Mouse (Mus musculus): ENCODE data around the gene Foxd1.

Foxd1 gene

DNA sequence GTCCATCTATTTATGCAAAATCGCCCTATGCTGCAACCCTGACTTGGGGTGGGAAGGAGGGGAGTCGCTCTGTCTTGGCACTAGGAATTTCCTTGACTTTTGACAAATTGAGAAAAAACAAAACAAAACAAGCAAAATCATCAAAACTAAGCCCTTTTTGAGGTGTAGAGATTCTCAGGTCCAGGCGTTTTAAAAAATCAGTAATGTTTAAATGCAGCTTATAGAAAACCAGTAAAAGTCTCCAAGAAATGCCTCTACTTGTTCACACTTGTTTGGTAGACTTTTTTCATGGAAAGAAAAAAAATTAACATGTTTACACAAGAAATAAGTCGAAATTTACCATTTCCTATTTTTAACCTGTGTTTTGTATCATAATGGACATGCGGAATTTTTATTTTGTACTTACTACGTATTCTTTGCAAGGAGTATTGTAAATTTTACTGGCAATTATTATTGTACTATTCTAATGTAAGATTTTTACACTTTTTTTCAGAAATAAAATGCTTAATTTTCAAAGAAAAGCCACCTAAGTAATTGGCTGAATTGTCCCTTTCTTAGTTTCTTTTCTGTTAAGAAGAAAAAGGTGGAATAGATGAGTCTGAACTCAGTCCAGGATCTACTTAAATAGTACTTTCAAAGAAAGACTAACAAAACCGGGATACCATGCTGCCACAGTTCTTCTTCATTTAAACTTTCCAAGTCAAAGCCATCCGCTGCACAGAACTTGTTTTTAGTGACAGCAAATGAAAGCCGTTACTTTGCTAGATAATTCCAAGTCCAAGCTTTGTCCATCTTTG lies 2.3 kb downstream of the Foxd1 start:
- DNase-seq = no peak

DNA sequence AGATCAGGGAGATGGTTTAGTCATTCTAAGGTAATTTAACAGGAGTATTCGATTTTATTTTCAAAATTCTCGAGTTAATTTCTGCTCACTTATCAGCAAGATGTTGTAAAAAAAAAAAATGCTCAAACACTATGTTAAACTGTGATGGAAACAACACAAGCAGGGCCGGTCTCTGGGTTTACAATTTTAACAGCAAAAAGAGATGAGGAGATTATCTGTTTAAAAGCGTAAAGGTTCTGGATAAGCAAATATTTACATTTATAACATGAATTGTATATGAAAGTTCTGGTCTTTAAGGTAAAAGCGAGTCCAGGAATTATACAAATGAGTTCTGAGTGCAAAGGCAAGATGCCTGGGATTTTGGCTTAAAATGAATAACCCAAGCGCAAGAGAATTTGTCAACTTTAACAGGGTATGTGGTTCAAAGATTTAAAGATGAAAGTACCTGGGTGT lies 3.0 kb downstream of the Foxd1 start:
- DNase-seq = no peak

DNA sequence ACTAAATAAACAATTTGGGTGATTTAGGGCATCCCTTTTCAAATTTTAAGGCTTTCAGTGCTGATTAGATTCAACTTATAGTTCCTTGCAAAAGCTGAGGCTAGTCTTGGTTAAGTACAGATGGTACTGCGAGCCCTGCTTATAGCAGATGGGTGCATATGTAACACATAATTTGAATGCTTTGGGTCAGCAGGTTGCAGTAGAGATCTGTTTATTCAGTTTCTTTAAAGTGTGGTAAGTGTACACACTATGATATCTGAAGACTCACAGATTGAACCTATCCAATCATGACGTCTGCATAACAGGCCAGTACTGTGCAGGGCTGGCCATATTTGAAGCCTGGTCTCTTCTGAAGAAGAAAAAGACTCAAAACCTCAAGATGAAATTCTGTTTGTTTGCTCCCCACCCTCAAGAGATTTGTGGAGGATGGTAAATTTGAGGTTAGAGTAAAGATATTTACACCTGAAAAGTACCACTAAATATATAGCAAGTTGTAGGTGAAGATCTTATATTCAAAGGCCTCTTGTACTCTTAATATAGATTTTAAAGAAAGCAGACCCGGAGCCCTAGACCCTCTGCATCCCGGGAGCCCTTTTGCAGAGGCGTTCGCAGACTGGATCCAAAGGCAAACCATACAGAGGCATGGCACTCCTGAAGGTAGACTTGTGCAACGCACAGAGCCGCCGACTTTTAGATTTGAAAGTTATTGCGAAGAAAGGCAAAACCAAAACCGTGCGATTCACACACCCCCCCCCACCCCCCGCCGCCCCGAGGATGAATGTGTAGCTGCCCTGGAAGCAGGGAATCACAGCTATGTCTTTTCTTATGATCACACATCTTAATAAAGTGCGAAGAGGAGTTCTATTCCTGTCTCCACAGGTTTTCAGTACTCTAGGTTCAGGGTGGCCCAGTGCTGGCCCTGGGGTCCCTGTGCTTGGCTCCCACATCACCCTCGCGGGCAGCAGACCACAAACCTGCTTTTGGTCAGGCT lies 3.7 kb downstream of the Foxd1 start:
- DNase-seq = no peak

DNA sequence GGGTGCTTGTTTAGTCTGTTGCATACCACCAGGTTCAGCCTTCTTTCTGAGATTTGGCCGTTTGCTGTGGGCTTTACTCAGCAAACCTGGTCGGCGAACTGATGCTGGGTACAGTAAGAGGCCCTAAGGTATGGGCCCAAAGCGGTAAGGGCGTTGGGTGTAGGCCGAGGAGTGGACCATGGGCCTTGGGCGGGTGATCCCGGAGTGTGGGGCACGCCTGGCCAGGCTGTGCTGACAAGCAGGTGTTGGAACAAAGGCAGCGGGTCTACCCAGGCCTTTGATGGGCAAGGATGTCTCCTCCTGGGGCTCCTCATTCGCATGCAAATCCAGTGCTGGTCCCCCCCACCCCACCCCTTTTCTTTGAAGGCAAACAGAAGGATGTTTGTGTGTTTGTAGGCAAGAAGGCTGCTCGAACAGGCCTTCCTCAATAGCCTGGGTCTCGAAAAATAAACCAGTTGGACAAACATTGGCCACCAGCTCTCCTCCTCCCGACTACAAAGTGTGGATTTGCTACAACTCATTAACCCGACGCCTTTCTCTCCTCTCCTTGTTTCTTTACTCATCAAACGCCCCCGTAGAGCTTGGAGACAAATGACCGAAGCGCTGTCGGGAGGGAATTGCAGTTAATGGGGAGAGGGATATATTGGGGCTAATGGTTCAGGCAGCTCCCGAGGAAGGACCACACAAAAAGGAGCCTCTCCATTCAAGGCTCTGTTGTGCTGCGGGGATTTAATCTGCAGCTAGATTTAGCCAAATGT lies 4.6 kb downstream of the Foxd1 start:
- DNase-seq = no peak

DNA sequence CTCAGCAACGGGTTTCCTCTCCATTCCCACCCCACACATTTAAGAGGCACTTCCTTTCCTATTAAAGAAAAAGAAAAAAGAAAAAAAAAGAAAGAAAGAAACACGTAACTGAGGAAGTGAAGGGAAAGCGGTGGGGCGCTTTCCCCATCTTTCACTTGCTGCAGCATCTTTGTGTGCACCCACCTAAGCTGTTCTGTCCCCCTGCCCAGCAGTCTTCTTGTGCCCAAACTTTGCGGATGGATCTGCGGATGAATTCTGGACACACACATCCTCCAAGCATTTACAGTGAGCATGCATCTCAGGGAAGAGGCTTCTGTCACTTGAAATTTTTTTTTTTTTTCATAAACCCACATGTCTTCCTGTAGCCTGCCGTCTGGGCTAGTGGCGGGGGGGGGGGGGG lies 5.3 kb downstream of the Foxd1 start:
- DNase-seq = no peak

DNA sequence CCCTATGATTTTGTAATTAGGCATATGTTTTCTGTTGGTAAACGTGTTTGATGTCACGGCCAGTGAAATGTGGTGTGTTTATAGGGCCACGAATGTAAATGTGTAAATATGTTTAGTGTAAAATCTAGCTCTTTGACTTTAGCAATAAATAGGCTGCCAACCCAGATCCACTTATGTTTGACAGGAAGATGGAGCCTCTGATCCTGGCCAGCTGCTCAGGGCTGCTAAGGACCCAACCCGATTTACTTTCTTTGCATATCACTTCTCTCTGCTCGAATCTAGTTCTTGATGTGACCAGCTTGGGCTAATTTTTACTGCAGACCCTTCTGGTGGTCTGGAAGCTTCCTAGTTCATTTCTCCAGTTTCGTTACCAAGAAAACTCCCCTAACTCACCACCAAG lies 6.3 kb downstream of the Foxd1 start:
- DNase-seq = no peak

DNA sequence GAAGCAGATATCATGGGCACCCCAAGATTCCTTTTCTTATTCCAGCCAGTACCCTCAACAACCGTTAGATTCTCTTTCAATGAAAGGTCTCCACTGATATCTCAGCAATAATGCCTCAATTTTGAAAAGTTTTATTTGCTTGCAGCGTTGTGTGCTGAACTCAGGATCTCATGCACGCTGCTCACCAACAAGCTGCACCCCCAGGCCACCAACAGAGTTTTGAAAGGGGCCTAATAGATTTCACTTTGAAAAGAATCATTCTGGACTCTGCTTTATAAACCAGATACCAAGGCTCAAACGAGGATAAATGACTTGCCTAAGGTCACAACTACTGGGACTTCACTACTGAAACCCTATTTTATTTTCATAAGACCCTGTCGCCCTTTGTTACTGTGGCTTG lies 7.1 kb downstream of the Foxd1 start:
- no peak for DNase-seq

DNA sequence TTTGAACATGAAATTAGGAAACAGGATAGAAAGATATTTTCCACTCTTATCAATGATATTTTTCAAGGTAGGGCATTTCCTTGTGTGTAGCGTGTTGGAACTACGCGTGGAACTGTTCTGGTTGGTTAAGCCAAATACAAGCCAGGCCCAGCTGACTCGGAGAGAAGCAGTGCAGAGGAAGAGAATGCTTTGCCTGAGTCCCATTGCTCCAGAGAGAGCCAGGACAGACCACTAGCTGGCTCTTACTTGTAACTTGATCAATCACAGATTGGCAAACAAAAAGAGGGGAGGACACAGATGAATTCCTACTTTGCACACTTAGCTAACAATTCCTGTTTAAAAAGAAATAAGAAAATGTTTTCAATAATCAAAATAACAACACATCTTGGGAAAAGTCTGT lies 9.0 kb downstream of the Foxd1 start:
- DNase-seq = no peak

DNA sequence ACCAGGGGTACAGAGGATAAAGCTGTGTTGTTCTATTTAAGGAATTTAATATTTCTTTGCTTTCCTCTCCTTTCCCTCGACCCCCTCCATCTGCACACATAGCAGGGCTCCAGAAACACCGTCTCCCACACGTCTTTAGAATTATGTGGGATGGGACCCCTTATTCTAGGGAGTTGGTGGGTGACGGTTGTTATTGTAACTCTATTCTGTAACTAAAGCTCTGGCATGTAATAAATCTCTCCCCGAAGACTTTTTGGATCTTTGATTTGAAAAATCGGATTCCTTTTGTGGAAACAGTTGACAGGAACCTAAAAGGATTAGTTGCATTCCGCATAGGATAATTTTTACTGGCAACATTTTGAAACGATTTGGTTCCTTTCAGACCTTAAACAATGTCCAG lies 11.0 kb downstream of the Foxd1 start:
- no peak for DNase-seq

DNA sequence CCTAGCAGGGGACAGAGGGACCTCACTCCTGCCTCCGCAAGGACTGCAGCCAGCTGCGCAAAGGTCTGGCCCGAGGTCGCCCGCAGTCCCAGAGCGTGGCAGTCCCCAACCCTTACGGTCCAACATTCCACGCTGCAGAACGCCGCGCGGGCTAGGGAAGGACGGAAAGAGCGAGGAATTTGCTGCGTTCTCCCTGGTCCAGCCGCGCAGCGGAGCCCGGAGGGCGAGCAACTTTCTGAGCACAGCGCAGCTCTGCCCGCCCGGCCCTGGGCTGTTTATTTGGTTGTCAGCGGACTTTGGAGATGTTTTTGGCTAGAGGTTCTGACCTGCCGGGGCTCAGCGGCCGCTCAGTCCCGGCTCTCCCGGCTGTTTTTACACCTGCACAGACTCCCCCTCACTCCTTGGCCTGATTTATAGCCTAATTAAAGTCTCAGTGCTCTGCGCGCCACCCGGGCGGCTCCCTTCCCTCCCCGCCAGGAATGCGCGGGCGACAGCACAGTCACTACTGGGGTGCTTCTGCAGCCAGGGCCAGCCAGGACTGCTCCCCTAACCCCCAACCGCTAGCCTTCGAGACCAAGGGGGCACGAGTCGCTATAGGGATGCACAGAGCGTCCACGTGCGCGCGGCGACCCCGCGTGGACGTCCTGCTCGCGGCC lies 11.9 kb downstream of the Foxd1 start:
- DNase-seq = no peak

DNA sequence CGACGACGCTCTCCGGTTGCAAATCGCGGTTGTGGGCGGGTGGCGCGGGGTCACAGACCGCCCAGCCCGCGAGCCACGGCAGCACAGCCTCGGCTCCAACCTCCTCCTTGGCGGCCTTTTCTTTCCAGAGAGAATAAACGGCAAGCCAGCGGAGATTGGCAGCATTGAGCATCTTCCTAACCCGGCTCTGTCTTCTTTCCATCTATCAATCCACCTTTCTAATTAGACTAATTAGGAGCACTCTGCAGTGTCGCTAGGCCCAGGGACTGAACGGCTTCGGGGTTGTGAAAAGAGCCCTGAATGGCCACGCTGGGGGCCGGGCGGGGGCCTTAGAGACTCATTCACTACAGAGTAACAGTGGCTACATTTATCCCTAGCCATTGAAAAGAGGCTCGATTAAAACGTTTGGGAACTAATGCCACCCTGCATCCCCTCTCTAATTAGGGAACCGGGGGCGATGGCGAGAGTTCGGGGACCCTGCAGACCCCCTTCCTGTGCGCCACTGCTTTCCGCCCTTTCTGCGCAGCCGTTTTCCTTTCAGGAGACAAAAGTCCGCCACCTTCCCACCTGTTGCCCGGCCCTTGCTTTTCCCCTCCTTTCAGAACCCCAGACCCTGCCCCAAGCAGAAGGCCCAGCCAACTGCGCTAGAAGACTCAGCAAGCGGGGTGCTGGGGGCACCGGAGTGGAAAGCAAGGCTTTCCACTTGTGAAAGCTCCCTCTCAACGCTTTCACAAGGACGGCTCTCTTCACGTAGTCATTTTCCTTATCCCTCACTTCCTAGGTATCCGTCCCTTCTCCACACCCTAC lies 12.6 kb downstream of the Foxd1 start:
- DNase-seq = no peak

DNA sequence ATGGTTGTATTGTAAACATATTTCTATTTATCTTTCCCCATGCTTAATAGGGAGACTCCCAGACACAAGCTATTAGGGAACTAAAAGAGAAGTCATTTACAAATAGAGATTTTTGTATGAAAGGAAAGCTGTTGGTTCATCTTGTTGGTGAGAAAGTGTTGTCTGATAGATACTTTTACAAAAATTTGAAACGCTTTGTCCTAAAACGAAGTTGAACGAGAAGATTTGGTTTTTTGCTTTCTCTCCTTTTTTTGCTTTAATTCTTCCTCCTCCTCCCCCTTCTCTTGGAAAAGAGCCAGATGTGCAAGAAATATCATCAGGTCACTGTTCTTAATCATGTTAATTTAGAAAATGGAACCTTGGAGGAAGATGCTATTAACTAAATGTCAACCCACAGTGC lies 13.6 kb downstream of the Foxd1 start:
- no peak for DNase-seq

DNA sequence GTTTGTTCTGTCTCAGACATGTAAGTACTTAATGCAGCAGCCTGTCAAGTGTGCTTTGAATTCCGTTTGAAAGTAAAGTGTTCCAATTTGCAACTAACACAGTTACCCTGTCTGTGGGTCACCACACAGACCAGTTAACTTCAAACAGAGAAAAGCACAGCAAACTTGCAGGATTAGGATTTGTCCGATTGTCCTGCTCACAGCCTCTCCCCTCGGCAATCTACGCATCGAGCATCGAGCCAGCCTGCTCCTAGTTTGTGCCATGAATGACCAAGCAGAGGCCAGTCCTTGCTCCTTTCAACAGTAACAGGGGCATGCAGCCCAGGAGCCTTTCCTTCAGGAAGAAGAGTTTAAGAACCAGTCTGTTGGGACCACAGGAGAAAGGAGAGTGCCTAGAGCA lies 15.0 kb downstream of the Foxd1 start:
- DNase-seq = no peak

DNA sequence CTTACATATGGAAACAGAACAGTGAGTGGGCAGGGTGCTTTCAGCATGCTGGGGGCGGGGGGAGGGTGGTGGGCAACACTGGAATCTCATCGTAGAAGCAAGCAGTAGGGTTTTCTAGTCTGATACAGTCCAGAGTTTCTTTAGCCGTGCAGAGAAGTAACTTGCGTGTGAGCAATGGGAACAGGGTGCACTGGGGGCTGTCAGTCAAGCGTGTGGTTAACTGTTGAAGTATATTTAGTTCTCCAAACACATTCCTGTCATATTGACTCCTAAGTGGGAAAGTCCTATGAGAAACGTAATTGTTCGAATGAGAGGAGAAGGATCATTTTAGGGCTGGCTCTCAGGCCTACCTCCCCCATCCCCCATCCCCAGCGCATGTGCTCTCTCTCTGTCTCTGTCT lies 20.5 kb downstream of the Foxd1 start:
- DNase-seq = no peak

DNA sequence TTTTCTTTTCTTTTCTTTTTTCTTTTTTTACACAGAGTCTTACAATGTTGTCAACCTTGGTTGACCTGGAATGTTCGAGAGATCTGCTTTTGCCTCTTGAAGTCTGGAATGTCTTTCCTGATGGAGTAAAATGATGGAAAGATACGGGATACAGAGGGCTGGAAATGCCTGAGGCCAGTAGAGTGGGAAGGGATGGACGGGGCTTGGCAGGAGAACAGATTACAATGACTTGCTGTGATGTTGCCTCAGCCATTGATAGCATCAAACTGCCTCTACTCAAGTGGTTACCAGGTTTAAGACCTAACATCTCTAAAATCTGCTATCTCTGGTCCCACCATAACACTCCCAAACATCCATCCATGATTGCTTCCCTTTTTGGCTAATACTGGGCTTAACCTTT lies 20.9 kb downstream of the Foxd1 start:
- no peak for DNase-seq

DNA sequence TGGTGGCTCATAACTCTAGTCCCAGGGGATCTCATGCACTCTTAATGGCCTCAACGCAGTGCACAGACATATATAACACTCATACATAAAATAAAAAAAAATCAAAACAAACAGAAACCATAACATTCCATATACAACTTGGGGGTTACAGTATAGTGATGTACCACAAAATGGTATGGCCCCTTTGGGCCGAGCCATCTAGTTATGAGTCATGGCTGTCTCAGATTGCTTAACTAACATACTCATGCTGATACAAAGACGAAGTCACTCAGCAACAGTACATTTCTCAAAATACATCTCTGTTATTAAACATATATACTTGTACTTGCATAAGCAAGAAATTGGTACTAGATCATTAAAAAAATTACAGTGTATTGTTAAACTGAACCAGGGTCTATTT lies 23.7 kb downstream of the Foxd1 start:
- no peak for DNase-seq

DNA sequence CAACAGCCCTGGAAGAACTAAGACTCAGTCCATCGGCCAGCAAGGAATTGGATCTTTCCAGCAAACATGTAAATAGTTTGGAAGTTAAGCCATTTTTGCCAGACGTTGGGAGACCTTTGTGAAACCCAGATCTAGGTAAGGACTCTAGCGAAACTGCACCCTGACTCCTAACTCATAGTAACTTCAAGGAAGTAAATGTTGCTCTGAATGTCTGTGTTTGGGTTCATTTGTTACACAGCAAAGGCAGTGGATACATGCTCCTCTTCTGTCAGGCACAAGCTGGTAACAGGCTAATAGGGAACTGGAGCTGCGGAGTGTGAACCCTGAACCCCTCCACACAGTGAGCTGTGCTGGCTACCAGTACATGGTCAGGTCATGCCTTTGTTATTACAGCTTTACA lies 28.7 kb downstream of the Foxd1 start:
- no peak for DNase-seq

DNA sequence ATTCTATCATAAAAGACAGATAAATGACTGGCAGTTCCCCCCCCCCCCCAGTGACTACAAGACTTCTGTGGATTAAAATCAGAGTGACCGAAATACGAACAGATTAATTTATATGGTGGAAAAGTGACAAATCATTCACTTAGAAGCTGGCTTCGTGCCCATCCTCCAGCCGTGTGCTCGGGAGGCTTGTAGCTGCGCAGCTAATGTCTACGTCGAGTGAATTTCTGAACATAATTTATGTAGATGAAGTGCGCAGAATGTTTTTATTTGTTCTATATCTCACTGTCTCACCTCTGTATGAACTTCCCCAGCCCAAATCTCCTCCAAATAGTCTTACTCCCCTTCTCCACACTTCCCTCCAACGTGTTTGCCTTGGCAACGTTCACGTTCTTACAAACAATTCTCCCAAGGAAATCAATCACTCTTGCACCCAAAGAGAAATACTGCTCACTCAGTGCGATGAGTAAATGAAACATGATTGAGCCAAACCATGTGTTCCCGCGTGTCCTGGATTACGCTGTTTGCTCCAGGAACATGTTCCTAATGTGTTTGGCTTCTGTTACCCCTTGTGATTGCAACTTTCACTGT lies 30.0 kb downstream of the Foxd1 start:
- no peak for DNase-seq

DNA sequence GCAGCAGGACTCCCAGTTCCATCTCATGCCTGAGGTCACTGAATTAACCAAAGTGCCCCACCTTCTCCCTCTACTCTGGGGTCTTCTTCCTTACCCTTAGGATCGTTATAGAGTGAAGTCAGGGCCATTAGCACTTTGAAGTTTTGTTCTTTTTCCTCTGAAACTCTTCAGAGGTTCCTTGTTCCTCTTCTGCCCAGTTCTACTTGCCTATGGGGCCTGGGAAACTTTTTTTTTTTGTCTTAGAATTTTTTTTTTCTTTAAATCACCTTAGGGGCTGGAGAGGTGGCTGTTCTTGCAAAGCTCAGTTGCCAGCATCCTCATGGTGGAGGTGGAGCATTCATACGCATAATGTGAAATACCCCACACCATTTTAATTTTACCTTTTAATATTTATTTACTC lies 31.8 kb downstream of the Foxd1 start:
- DNase-seq = no peak

DNA sequence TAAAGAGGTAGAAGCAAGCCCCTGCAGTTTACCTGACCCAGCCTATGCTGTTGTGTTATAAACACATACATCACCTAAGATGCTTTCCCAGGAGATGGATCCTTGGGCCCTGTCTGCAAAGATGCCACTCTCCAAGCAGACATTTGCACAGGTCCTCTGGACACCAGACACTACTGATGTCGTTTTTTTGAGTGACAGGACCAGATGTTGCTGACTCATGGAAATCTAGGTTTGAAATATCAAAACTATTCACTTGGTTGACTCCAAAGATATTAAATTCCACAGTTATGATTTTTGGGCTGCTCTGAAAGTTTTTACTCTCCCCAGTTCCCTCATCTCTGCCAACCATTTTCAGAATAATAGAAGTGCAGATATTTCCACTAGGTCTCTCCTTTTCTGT lies 35.0 kb downstream of the Foxd1 start:
- DNase-seq = no peak

DNA sequence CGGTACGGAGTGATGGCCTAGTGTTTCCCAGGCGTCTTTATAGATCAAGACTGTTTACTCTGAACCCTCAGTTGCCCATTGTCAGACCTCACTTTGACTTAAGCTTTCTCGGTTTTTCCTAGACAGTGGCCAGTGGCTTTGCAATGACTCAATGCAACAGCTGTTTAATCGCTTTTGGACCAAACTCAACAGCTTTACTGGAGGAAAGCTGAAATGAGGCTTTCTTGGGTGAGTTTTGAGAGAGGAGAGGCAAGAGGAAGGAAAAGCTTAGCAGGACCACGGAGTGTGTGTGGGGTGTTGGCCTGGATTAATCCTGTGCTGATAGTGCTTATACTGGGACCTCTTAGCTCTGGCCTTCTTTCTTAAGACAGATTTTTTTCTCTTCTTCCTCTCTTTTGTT lies 36.3 kb downstream of the Foxd1 start:
- DNase-seq = no peak

All from right cerebral cortex, adult 18-20 months (tissue).